Mouse (Mus musculus): ENCODE measurements at regions not wholly inside any gene's neighbourhood (a gene's known extent, or its start where the extent isn't known, plus 50 kb on each side); places are given as distances from the start of the nearest gene placed in this dataset.

GRCm38 (mm10) chr13:53902831-53903230 lies 152.7 kb downstream of the Drd1 start:
- DNase-seq (ENCODE audit: low spot score in 2 of 2): no peak

DNA sequence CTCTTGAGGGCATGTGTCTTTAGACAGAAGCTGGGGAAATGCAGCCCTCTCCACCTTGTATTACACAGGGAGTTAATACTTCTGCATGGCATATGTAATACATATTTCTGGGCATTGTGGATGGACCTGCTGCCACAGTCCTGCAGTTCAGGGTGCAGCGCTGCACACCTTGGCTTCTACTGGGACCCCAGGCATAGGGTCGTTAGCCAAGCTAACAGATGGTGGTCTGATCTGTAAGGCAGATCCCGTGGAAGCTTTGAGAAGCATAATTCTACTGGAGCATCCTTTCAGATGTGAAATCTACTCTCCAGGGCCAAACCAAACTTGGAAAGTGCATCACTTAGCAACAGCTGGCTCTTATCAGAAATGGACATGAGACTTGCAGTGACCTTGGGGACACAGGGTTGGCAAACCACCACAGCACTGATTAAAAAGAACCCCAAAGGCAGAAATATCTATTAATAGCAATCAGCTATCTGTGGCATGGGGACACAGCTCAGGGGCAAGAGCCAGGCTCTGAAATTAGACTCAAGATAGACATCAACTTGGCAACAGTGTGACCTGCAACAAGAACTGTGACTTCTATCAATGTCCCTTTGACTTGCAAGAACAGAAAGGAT lies 155.0 kb downstream of the Drd1 start:
- DNase-seq (ENCODE audit: low spot score in 2 of 2): no peak

DNA sequence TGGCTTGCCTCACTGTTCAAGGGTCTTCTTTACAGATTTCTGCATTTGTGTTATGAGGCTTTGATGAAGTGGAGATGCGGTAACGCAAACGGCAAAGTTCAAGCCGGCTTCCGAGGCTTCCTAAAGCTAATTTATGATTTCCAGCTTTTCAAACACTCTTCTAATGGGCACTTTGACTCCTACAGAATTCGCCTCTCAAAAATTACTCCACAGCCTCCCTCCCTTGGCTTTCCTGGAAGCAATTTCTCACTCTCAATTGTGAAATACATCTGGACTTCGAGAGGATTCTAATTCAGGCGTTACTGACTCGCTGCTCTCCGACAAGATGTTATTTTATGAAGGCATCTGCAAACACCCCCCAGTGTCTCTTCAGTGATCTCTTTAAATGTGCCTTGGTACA lies 157.2 kb downstream of the Drd1 start:
- DNase-seq (ENCODE audit: low spot score in 2 of 2): no peak

GRCm38 (mm10) chr13:53897176-53897575 lies 158.3 kb downstream of the Drd1 start:
- DNase-seq (ENCODE audit: low spot score in 2 of 2): no peak

DNA sequence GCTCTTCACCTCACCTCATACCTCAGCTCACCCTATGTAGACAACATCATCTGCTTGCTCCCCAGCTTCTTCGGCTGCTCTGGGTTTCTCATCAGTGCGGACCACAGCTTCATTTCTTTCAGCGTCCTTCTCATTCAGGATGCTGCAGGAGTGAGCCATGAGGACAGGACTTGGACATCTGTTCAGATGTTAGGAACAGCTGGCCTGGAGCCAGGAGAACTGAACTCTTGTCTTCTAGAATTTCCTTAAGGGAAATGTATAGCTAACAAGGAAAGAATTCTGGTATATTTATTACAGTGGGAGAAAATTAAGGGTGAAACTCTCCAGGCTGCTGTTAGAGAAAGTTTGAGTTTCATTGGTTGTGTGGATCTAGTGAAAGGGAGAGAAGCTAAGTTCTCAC lies 167.1 kb downstream of the Drd1 start:
- DNase-seq (ENCODE audit: low spot score in 2 of 2): no peak

DNA sequence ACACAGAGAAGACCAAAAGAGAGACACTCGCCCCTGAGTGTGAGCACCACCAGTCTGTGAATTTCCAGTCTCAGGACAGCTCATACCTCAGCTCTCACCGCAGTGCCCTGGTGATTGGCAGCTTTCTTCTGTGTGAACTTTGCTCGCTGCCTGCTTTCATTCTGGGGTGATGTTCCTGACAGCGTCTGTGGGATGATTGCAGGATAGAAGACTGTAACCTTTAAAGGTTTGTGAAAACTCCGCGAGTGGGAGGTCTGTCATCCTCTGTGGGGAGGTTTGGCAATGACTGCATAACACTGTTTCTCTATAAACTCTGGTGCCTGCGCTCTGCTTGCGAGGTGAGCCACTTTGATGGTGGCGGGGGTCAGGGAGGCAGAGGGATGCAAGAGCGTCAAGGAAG lies 169.7 kb downstream of the Drd1 start:
- DNase-seq (ENCODE audit: low spot score in 2 of 2): no peak

DNA sequence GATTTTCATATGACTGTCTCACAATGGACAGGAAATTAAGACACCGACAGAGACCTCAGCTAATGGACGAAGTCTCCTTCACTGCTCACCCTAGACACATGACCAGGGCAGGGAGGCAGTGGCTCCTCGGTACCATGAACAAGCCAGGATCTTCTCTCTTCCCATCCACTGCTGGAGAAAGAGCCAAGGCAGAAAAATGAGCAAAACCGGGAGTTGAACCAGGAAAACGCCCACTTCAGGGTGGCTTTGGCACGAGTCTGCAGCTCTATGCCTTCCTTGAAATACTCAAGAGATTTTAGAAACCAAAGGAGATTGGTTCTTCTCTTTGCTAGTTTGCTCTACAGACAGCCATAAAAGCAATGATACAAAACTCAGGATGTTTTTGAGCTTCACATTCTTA lies 172.3 kb downstream of the Drd1 start:
- no peak for DNase-seq (ENCODE audit: low spot score in 2 of 2)

GRCm38 (mm10) chr13:53880466-53881250 lies 174.8 kb downstream of the Drd1 start:
- no peak for DNase-seq (ENCODE audit: low spot score in 2 of 2)

DNA sequence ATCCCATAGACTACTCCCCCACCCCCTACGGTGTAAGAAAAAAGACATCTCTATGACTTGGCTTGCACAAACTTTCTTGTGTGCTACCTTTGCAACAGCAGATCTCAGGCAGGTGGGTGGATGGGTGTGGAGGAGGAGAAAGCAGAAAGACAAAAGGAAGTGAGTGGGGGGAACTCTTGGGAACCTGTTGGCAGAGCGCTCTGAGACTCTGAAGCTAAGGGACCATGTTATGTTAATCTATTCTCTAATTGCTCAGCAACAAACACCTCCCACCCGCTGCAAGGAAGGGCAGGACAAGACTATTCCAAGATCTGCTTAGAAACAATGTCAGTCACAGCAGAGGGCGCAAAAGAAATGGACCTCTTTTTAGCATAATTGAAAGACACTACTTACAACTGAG lies 180.0 kb downstream of the Drd1 start:
- DNase-seq (ENCODE audit: low spot score in 2 of 2): no peak

- DNase-seq (ENCODE audit: low spot score in 2 of 2): no peak
Measured at GRCm38 (mm10) chr13:53865323-53865722, 190.2 kb downstream of the Drd1 start.

DNA sequence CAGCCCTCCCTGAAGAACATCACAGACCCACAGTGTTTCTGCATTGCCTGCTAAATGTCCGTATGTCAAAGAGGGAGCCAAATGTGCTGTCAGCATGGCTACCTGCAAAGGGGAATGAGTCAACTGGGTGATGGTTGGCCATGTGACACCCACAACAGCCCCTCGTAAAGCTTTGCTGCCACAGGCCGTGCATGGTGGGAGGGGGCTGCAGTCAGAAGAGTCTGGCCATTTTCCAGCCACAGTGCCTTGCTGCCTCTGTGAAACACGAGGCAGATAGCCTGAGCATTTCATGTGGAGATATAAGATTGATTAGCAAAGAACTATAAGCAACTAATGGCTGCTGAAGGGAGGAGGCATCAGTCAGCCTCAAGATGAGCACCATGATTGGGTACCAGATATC lies 193.2 kb downstream of the Drd1 start:
- no peak for DNase-seq (ENCODE audit: low spot score in 2 of 2)

- no peak for DNase-seq (ENCODE audit: low spot score in 2 of 2)
Measured at GRCm38 (mm10) chr13:53854196-53854595, 201.3 kb downstream of the Drd1 start.

- DNase-seq (ENCODE audit: low spot score in 2 of 2): no peak
Measured at GRCm38 (mm10) chr13:53850146-53850545, 205.4 kb downstream of the Drd1 start.

- DNase-seq (ENCODE audit: low spot score in 2 of 2): no peak
Measured at GRCm38 (mm10) chr13:53846221-53846620, 209.3 kb downstream of the Drd1 start.

DNA sequence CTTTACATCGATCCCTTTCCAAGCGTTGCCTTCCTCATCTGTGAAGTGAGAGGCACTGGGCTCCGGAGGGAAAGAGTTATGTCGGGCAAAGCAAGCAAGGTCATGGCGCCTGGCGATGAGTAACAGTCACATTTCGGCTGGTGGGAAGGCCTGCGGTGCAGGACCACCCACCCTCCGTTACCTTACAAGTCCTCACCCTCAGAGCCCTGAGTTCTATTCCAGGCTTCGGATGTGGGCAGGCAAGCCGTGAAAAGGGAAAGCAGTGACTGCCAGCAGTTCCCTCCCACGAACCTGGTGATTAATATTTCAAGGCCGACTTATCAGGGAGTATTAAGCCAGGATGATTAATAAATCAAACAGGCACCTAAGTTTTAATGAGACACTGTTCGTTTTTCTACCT lies 209.7 kb downstream of the Drd1 start:
- no peak for DNase-seq (ENCODE audit: low spot score in 2 of 2)

GRCm38 (mm10) chr13:53825957-53826580 lies 229.4 kb downstream of the Drd1 start:
- DNase-seq (ENCODE audit: low spot score in 2 of 2): no peak

DNA sequence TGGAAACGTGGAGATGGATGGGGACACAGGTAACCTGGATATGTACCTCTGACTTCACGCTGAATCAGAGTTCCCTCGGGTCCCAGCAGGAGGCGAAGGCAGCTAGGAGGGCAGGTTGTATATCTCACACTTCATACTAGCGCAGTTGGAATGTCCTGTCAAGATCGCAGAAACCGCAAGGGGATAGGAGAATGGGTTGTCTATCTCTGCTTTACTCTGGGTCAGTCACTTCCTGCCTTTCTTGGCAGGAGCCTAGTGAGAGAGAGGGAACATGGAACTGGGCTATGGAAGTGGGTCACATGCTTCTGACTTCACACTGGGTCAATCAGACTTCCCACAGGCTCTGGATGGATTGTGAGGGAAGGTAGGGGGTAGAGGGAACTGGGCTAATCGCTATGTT lies 233.4 kb downstream of the Drd1 start:
- DNase-seq (ENCODE audit: low spot score in 2 of 2): no peak

DNA sequence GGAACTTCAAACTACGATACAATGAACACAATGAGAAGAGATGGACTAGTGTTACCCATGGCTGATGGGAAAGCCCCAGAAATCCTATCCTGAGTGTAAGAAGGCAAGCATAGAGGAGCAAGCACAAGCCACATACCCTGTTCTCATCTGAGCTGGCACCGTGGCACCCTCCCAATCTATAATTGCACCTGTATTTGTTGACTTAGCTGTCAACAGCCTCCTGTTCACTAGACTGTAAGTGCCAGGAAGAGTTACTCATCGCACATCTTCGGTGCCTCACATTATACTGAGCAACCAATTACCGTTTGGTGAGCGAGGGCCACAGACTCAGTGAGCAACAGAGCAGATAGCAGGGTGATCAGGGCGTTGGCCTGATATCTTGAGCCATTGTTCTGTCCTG lies 239.9 kb downstream of the Drd1 start:
- DNase-seq (ENCODE audit: low spot score in 2 of 2): no peak

DNA sequence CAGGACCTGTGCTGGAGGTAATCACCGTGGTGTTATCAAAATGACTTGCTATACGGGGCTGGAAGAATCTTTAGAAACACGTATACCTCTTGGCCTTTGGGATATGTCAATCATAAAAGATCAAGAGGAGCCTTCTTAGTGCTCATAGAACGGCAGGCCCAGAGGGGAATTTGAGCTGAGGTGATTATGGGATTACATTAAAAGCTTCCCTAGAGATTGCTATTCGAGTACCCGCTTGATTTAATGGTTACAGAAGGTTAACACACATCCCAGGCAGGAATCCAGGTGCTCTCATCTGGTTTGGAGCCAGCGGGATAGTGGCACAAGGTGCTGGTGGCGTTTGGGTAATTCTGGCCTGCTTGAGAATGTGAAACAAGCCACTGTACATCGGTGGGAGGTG lies 241.4 kb downstream of the Drd1 start:
- DNase-seq (ENCODE audit: low spot score in 2 of 2): no peak

- DNase-seq (ENCODE audit: low spot score in 2 of 2): no peak
Measured at GRCm38 (mm10) chr13:53811862-53812261, 243.6 kb downstream of the Drd1 start.

DNA sequence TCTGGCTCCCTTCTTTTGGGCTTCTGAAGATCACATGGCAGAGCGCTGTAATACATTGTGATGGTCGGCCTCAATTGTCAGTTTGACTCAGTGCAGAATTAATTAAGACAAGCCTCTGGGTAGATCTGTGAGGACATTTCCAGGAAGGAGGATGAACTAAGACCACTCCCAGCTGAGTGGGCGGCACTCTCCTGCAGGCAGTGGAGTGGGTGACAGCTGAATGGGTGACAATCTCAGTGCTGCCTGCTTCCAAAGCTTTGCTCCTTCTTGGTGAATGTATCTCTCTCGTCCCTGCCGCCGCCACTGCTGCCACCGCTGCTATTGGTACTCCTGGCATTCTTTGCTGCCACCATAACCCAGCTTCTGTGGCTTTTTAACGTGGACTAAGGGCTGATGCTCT lies 244.4 kb downstream of the Drd1 start:
- DNase-seq (ENCODE audit: low spot score in 2 of 2): no peak

- DNase-seq (ENCODE audit: low spot score in 2 of 2): no peak
Measured at GRCm38 (mm10) chr13:53807791-53808525, 247.5 kb downstream of the Drd1 start.
